Mouse (Mus musculus) retina, postnatal 1 day (tissue): ENCODE measurements around the gene Tmem8b.
A peak's percentile ranks its signal among the peaks of the same experiment; 100 is the strongest.

Experiments
- DNase-seq: peaks from one replicate; pipeline ENCODE4 v3.0.0-alpha.2; 2012

Gene Tmem8b

GRCm38 (mm10) chr4:43722191-43722590 lies 53.4 kb downstream of the Tmem8b start:
- DNase-seq: no peak

GRCm38 (mm10) chr4:43724764-43725163 lies 56.0 kb downstream of the Tmem8b start:
- peak; percentile 69 for DNase-seq

- no peak for DNase-seq
These were observed 57.6 kb downstream of the Tmem8b start for GRCm38 (mm10) chr4:43726228-43726993.

GRCm38 (mm10) chr4:43726995-43727394 lies 58.2 kb downstream of the Tmem8b start, which contains the start of gene Hrct1:
Hrct1 (plus strand) TSS chr4:43727188.
- DNase-seq: no peak

- DNase-seq: no peak
These were observed 59.2 kb downstream of the Tmem8b start for GRCm38 (mm10) chr4:43727718-43728575.

- DNase-seq: no peak
These were observed 59.8 kb downstream of the Tmem8b start for GRCm38 (mm10) chr4:43728576-43728954.

GRCm38 (mm10) chr4:43729126-43729525 lies 60.4 kb downstream of the Tmem8b start:
- no peak for DNase-seq

GRCm38 (mm10) chr4:43729794-43730550 lies 61.2 kb downstream of the Tmem8b start, which contains the start of gene Spaar:
Spaar (plus strand) TSS chr4:43730034.
- no peak for DNase-seq

- DNase-seq: no peak
These were observed 62.1 kb downstream of the Tmem8b start for GRCm38 (mm10) chr4:43730750-43731297.

- DNase-seq: no peak
These were observed 63.4 kb downstream of the Tmem8b start for GRCm38 (mm10) chr4:43732171-43732570.

GRCm38 (mm10) chr4:43733186-43733585 lies 64.4 kb downstream of the Tmem8b start:
- no peak for DNase-seq

GRCm38 (mm10) chr4:43737144-43737543 lies 68.4 kb downstream of the Tmem8b start:
- DNase-seq: no peak

- no peak for DNase-seq
These were observed 70.4 kb downstream of the Tmem8b start for GRCm38 (mm10) chr4:43738989-43739674.

GRCm38 (mm10) chr4:43741526-43741925 lies 72.8 kb downstream of the Tmem8b start:
- DNase-seq: no peak
